Mouse (Mus musculus): ENCODE measurements around the gene Vma21-ps.
"Not testable (repeated sequence)": the region's sequence is repeated elsewhere in the genome, so short reads cannot be mapped to it uniquely, and the experiment has no call there.

The Vma21-ps gene

GRCm38 (mm10) chr4:52497144-52497543, at the start of gene Vma21-ps:
TSS of gene Vma21-ps (minus strand) at chr4:52497244.
- DNase-seq = not testable (repeated sequence)

GRCm38 (mm10) chr4:52543001-52543400, 46.0 kb upstream of the Vma21-ps start:
- DNase-seq = no peak

GRCm38 (mm10) chr4:52530636-52531035, 33.6 kb upstream of the Vma21-ps start:
- no peak for DNase-seq

GRCm38 (mm10) chr4:52526464-52526863, 29.4 kb upstream of the Vma21-ps start:
- DNase-seq = no peak

- DNase-seq = no peak
These were observed 22.3 kb upstream of the Vma21-ps start for GRCm38 (mm10) chr4:52519301-52519700.

GRCm38 (mm10) chr4:52517580-52517979, 20.5 kb upstream of the Vma21-ps start:
- no peak for DNase-seq

GRCm38 (mm10) chr4:52487486-52487885, 9.6 kb downstream of the Vma21-ps start:
- DNase-seq = no peak

GRCm38 (mm10) chr4:52473431-52473830, 23.6 kb downstream of the Vma21-ps start:
- no peak for DNase-seq

- DNase-seq = no peak
These were observed 35.7 kb downstream of the Vma21-ps start for GRCm38 (mm10) chr4:52461321-52461720.

- peak; percentile 12 for DNase-seq
These were observed 37.3 kb downstream of the Vma21-ps start for GRCm38 (mm10) chr4:52459726-52460125.
